Mouse (Mus musculus): ENCODE measurements at regions not wholly inside any gene's neighbourhood (a gene's known extent, or its start where the extent isn't known, plus 50 kb on each side); places are given as distances from the start of the nearest gene placed in this dataset.
"Not testable (repeated sequence)": the region's sequence is repeated elsewhere in the genome, so short reads cannot be mapped to it uniquely, and the experiment has no call there.

- H3K4me1 ChIP-seq: no peaks in the 10 kb centered on the region
- H3K4me3 ChIP-seq: no peak overlapping the region
- no peaks in the 10 kb centered on the region for H3K27me3 ChIP-seq (ENCODE audit: poor library complexity, severe bottlenecking)
- H3K9me3 ChIP-seq: no peaks in the 10 kb centered on the region
- no peak for DNase-seq (ENCODE audit: extremely low spot score, low spot score)
- H3K27ac ChIP-seq: no peak overlapping the region
- no peaks in the 10 kb centered on the region for H3K36me3 ChIP-seq (replicated peaks)
- WGBS: 94% methylated on average over 4 of the region's 4 CpGs
Observed at GRCm38 (mm10) chr3:8264366-8265033, 1345.4 kb downstream of the Zfp704 start.

- H3K27me3 ChIP-seq (ENCODE audit: poor library complexity, severe bottlenecking): no peaks in the 10 kb centered on the region
- no peaks in the 10 kb centered on the region for H3K4me1 ChIP-seq
- no peak for DNase-seq (ENCODE audit: extremely low spot score, low spot score)
- no peak overlapping the region for H3K27ac ChIP-seq
- H3K4me3 ChIP-seq: no peak overlapping the region
- no peaks in the 10 kb centered on the region for H3K36me3 ChIP-seq (replicated peaks)
- H3K9me3 ChIP-seq: no peaks in the 10 kb centered on the region
Observed at GRCm38 (mm10) chr3:8257293-8257692, 1352.6 kb downstream of the Zfp704 start.

- no peak overlapping the region for H3K27ac ChIP-seq
- no peak for DNase-seq (ENCODE audit: extremely low spot score, low spot score)
- H3K36me3 ChIP-seq (replicated peaks): no peaks in the 10 kb centered on the region
- H3K4me1 ChIP-seq: no peaks in the 10 kb centered on the region
- H3K9me3 ChIP-seq: no peaks in the 10 kb centered on the region
- no peaks in the 10 kb centered on the region for H3K27me3 ChIP-seq (ENCODE audit: poor library complexity, severe bottlenecking)
- H3K4me3 ChIP-seq: no peak overlapping the region
- 86% methylated on average over 2 of the region's 2 CpGs for WGBS
Observed at GRCm38 (mm10) chr3:8252311-8252710, 1357.6 kb downstream of the Zfp704 start.

GRCm38 (mm10) chr3:8248911-8249310 lies 1361.0 kb downstream of the Zfp704 start:
- H3K27me3 ChIP-seq (ENCODE audit: poor library complexity, severe bottlenecking): no peaks in the 10 kb centered on the region
- H3K36me3 ChIP-seq (replicated peaks): no peaks in the 10 kb centered on the region
- 82% methylated on average over 1 of the region's 1 CpGs for WGBS
- no peaks in the 10 kb centered on the region for H3K4me1 ChIP-seq
- DNase-seq (ENCODE audit: extremely low spot score, low spot score): no peak
- peaks cover 3% of the 10 kb centered on the region; the same call in 1 of the 2 replicates for H3K9me3 ChIP-seq
- H3K4me3 ChIP-seq: no peak overlapping the region
- H3K27ac ChIP-seq: no peak overlapping the region

GRCm38 (mm10) chr3:8245822-8246221 lies 1364.1 kb downstream of the Zfp704 start:
- DNase-seq (ENCODE audit: extremely low spot score, low spot score): peak; percentile 27
- H3K36me3 ChIP-seq (replicated peaks); H3K9me3 ChIP-seq; H3K27ac ChIP-seq; H3K4me1 ChIP-seq; H3K27me3 ChIP-seq (ENCODE audit: poor library complexity, severe bottlenecking); H3K4me3 ChIP-seq: not testable (repeated sequence)
- WGBS: 25% methylated on average over 1 of the region's 1 CpGs

GRCm38 (mm10) chr3:8245195-8245789 lies 1364.6 kb downstream of the Zfp704 start:
- not testable (repeated sequence) for H3K27ac ChIP-seq; H3K27me3 ChIP-seq (ENCODE audit: poor library complexity, severe bottlenecking); H3K9me3 ChIP-seq; H3K36me3 ChIP-seq (replicated peaks); H3K4me3 ChIP-seq; H3K4me1 ChIP-seq
- DNase-seq (ENCODE audit: extremely low spot score, low spot score): peak; percentile 79
- 73% methylated on average over 2 of the region's 2 CpGs for WGBS

GRCm38 (mm10) chr3:8244526-8245194 lies 1365.2 kb downstream of the Zfp704 start:
- 92% methylated on average over 4 of the region's 4 CpGs for WGBS
- not testable (repeated sequence) for H3K36me3 ChIP-seq (replicated peaks); H3K27me3 ChIP-seq (ENCODE audit: poor library complexity, severe bottlenecking); H3K9me3 ChIP-seq; H3K4me3 ChIP-seq; H3K4me1 ChIP-seq; H3K27ac ChIP-seq
- DNase-seq (ENCODE audit: extremely low spot score, low spot score): peak; percentile 22

- no peak overlapping the region for H3K4me3 ChIP-seq
- 72% methylated on average over 6 of the region's 6 CpGs for WGBS
- DNase-seq (ENCODE audit: extremely low spot score, low spot score): no peak
Observed at GRCm38 (mm10) chr3:8206623-8207404, 1403.1 kb downstream of the Zfp704 start.

GRCm38 (mm10) chr3:8163030-8163429 lies 1446.9 kb downstream of the Zfp704 start:
- WGBS: 80% methylated on average over 4 of the region's 4 CpGs

More at GRCm38 (mm10) chr3:8206623-8207404, 1403.1 kb downstream of the Zfp704 start:
- Histone ChIP-seq H3K36me3 (replicated peaks) (no peaks in the 10 kb centered on the region), H3K27me3 (ENCODE audit: poor library complexity, severe bottlenecking) (no peaks in the 10 kb centered on the region), H3K9me3 (no peaks in the 10 kb centered on the region), H3K27ac (0 out of 2 replicates have a peak overlapping the region, but pooled peaks have one; percentile 15), H3K4me1 (peaks cover 3% of the 10 kb centered on the region; the same call in 1 of the 2 replicates)

GRCm38 (mm10) chr3:8161997-8162756 lies 1447.7 kb downstream of the Zfp704 start:
- 86% methylated on average over 4 of the region's 4 CpGs for WGBS
- DNase-seq (ENCODE audit: extremely low spot score, low spot score): no peak
- Histone ChIP-seq H3K27ac (no peak overlapping the region), H3K9me3 (no peaks in the 10 kb centered on the region), H3K4me1 (no peaks in the 10 kb centered on the region), H3K27me3 (ENCODE audit: poor library complexity, severe bottlenecking) (no peaks in the 10 kb centered on the region), H3K36me3 (replicated peaks) (no peaks in the 10 kb centered on the region), H3K4me3 (no peak overlapping the region)

More at GRCm38 (mm10) chr3:8163030-8163429, 1446.9 kb downstream of the Zfp704 start:
- Histone ChIP-seq H3K27me3 (ENCODE audit: poor library complexity, severe bottlenecking) (no peaks in the 10 kb centered on the region), H3K9me3 (no peaks in the 10 kb centered on the region), H3K4me3 (no peak overlapping the region), H3K27ac (peak overlapping the region; percentile 45; the same call in 1 of the 2 replicates), H3K36me3 (replicated peaks) (no peaks in the 10 kb centered on the region), H3K4me1 (no peaks in the 10 kb centered on the region)
- DNase-seq (ENCODE audit: extremely low spot score, low spot score): no peak

- Histone ChIP-seq H3K27ac (no peak overlapping the region), H3K36me3 (replicated peaks) (no peaks in the 10 kb centered on the region), H3K27me3 (ENCODE audit: poor library complexity, severe bottlenecking) (no peaks in the 10 kb centered on the region), H3K9me3 (peaks cover 13% of the 10 kb centered on the region; the same call in 1 of the 2 replicates), H3K4me3 (no peak overlapping the region), H3K4me1 (no peaks in the 10 kb centered on the region)
- DNase-seq (ENCODE audit: extremely low spot score, low spot score): no peak
- 88% methylated on average over 2 of the region's 2 CpGs for WGBS
Observed at GRCm38 (mm10) chr3:8143016-8143415, 1466.9 kb downstream of the Zfp704 start.

GRCm38 (mm10) chr3:8142190-8142589 lies 1467.7 kb downstream of the Zfp704 start:
- no peak for DNase-seq (ENCODE audit: extremely low spot score, low spot score)
- H3K36me3 ChIP-seq (replicated peaks): no peaks in the 10 kb centered on the region

More at GRCm38 (mm10) chr3:8142190-8142589, 1467.7 kb downstream of the Zfp704 start:
- no peaks in the 10 kb centered on the region for H3K27me3 ChIP-seq (ENCODE audit: poor library complexity, severe bottlenecking)
- no peaks in the 10 kb centered on the region for H3K4me1 ChIP-seq
- H3K9me3 ChIP-seq: peaks cover 8% of the 10 kb centered on the region; the same call in 1 of the 2 replicates
- WGBS: 94% methylated on average over 3 of the region's 3 CpGs
- H3K27ac ChIP-seq: no peak overlapping the region
- no peak overlapping the region for H3K4me3 ChIP-seq
